Mouse (Mus musculus) MEL (cell line): Measurements from ENCODE around the gene Pik3ca. TPM values are rescaled to one million over a fixed set of nuclear protein-coding genes. Genes with fewer than 3 reads are reported as not detected.
A peak's percentile ranks its signal among the peaks of the same experiment; 100 is the strongest.

Source experiments
- DNase-seq: peaks from one replicate; pipeline ENCODE4 v3.0.0; 2011; ENCODE audit warnings: low read depth, low spot score
- H3K27ac ChIP-seq: 2 replicates; pipeline ENCODE4 v1.5.1; 2012; ENCODE audit warnings: low read depth, mild to moderate bottlenecking, control low read depth, low read length, moderate library complexity; ENCODE audit not compliant: control insufficient read depth
- H3K27me3 ChIP-seq, 2 experiments: fragments of 150-350 bp in 1 of 2; sonication (generic) in 1 of 2; 2 replicates each; pipeline ENCODE4 v1.6.1; 2012; ENCODE audit warnings: low read length in 2 of 2, mild to moderate bottlenecking in 2 of 2, improper control_type of control experiment in 1 of 2, moderate library complexity in 1 of 2; ENCODE audit not compliant: insufficient read depth in 2 of 2, control insufficient read depth in 1 of 2
- H3K36me3 ChIP-seq, 2 experiments: 2 replicates each; pipeline ENCODE4 v1.6.1; 2012 to 2014; ENCODE audit warnings: low read length in 2 of 2, improper control_type of control experiment in 1 of 2, inconsistent platforms in 1 of 2, mild to moderate bottlenecking in 1 of 2; ENCODE audit not compliant: insufficient read depth in 2 of 2, control insufficient read depth in 1 of 2
- H3K4me1 ChIP-seq, 2 experiments: fragments of 150-350 bp in 1 of 2; sonication (generic) in 1 of 2; 2 replicates each; pipeline ENCODE4 v1.6.1; 2012; ENCODE audit warnings: low read length in 2 of 2, improper control_type of control experiment in 1 of 2, mild to moderate bottlenecking in 1 of 2; ENCODE audit not compliant: insufficient read depth in 2 of 2, control insufficient read depth in 1 of 2
- H3K4me3 ChIP-seq, 2 experiments: fragments of 150-350 bp in 1 of 2; sonication (generic) in 1 of 2; 2 replicates each; pipeline ENCODE4 v1.5.1; 2012; ENCODE audit warnings: low read depth in 2 of 2, low read length in 2 of 2, mild to moderate bottlenecking in 2 of 2, moderate library complexity in 2 of 2, control low read depth in 1 of 2, improper control_type of control experiment in 1 of 2; ENCODE audit not compliant: control insufficient read depth in 1 of 2, insufficient read depth in 1 of 2
- H3K79me2 ChIP-seq: 2 replicates; pipeline ENCODE4 v1.6.1; 2012; ENCODE audit warnings: mild to moderate bottlenecking, low read length, moderate library complexity; ENCODE audit not compliant: control insufficient read depth, poor library complexity, insufficient read depth
- H3K9ac ChIP-seq: 2 replicates; pipeline ENCODE4 v1.6.1; 2012; ENCODE audit warnings: low read depth, mild to moderate bottlenecking, control low read depth, low read length, moderate library complexity; ENCODE audit not compliant: control insufficient read depth, poor library complexity, severe bottlenecking
- H3K9me3 ChIP-seq: fragments of 150-350 bp; sonication (generic); replicated peaks from 2 replicates; pipeline ENCODE4 v1.6.1; 2012; ENCODE audit warnings: mild to moderate bottlenecking, low read length, improper control_type of control experiment, moderate library complexity; ENCODE audit not compliant: insufficient read depth
- BHLHE40 ChIP-seq: IDR thresholded peaks from 2 replicates; pipeline ENCODE4 v1.6.1; 2012; ENCODE audit warnings: low read depth, mild to moderate bottlenecking, inconsistent platforms, low read length, improper control_type of control experiment, borderline replicate concordance
- CHD1 ChIP-seq: IDR thresholded peaks from 2 replicates; pipeline ENCODE4 v1.6.1; 2012; ENCODE audit warnings: low read depth, mild to moderate bottlenecking, inconsistent platforms, low read length, improper control_type of control experiment
- E2F4 ChIP-seq: IDR thresholded peaks from 2 replicates; pipeline ENCODE4 v1.6.1; 2011; ENCODE audit warnings: low read depth, low read length, improper control_type of control experiment, borderline replicate concordance
- ELF1 ChIP-seq: IDR thresholded peaks from 2 replicates; pipeline ENCODE4 v1.6.1; 2014; ENCODE audit warnings: low read depth, mild to moderate bottlenecking, inconsistent platforms, low read length, improper control_type of control experiment, moderate library complexity
- EP300 ChIP-seq, 2 experiments: IDR thresholded peaks; 2 replicates each; pipeline ENCODE4 v1.6.1; 2011; ENCODE audit warnings: improper control_type of control experiment in 2 of 2, low read length in 2 of 2, low read depth in 1 of 2, mild to moderate bottlenecking in 1 of 2
- GABPA ChIP-seq: IDR thresholded peaks from 2 replicates; pipeline ENCODE4 v1.6.1; 2012; ENCODE audit warnings: low read depth, mild to moderate bottlenecking, inconsistent platforms, low read length, improper control_type of control experiment, moderate library complexity
- GATA1 ChIP-seq: IDR thresholded peaks from 2 replicates; pipeline ENCODE4 v1.6.1; 2011; ENCODE audit warnings: low read depth, low read length, improper control_type of control experiment
- HCFC1 ChIP-seq: IDR thresholded peaks from 2 replicates; pipeline ENCODE4 v1.6.1; 2012; ENCODE audit warnings: low read depth, mild to moderate bottlenecking, inconsistent platforms, low read length, improper control_type of control experiment, moderate library complexity
- JUND ChIP-seq: IDR thresholded peaks from 2 replicates; pipeline ENCODE4 v1.6.1; 2011; ENCODE audit warnings: low read depth, mild to moderate bottlenecking, improper control_type of control experiment, low read length
- KAT2A ChIP-seq: conservative IDR thresholded peaks from 2 replicates; pipeline ENCODE4 v1.6.1; 2012; ENCODE audit warnings: low read depth, low read length, improper control_type of control experiment, inconsistent platforms
- MAFK ChIP-seq: IDR thresholded peaks from 2 replicates; pipeline ENCODE4 v1.6.1; 2011; ENCODE audit warnings: low read depth, mild to moderate bottlenecking, low read length, improper control_type of control experiment, borderline replicate concordance
- MAX ChIP-seq: IDR thresholded peaks from 2 replicates; pipeline ENCODE4 v1.6.1; 2011; ENCODE audit warnings: low read length, improper control_type of control experiment
- MAZ ChIP-seq: IDR thresholded peaks from 2 replicates; pipeline ENCODE4 v1.6.1; 2012; ENCODE audit warnings: low read depth, mild to moderate bottlenecking, inconsistent platforms, low read length, improper control_type of control experiment
- MEF2A ChIP-seq: IDR thresholded peaks from 2 replicates; pipeline ENCODE4 v1.6.1; 2014; ENCODE audit warnings: low read depth, mild to moderate bottlenecking, inconsistent platforms, low read length, improper control_type of control experiment; ENCODE audit not compliant: poor library complexity, insufficient replicate concordance, severe bottlenecking; ENCODE audit errors: extremely low read depth
- MXI1 ChIP-seq: IDR thresholded peaks from 2 replicates; pipeline ENCODE4 v1.6.1; 2011; ENCODE audit warnings: mild to moderate bottlenecking, low read depth, low read length, improper control_type of control experiment
- MYC ChIP-seq: IDR thresholded peaks from 2 replicates; pipeline ENCODE4 v1.6.1; 2011; ENCODE audit warnings: low read depth, mild to moderate bottlenecking, low read length, improper control_type of control experiment, moderate library complexity
- NELFE ChIP-seq: IDR thresholded peaks from 2 replicates; pipeline ENCODE4 v1.6.1; 2011; ENCODE audit warnings: low read depth, low read length, improper control_type of control experiment
- NRF1 ChIP-seq: IDR thresholded peaks from 2 replicates; pipeline ENCODE4 v1.6.1; 2014; ENCODE audit warnings: low read depth, mild to moderate bottlenecking, inconsistent platforms, low read length, improper control_type of control experiment, moderate library complexity; ENCODE audit not compliant: poor library complexity, insufficient read depth, severe bottlenecking
- POLR2AphosphoS2 ChIP-seq: IDR thresholded peaks from 2 replicates; pipeline ENCODE4 v1.6.1; 2011; ENCODE audit warnings: low read length, improper control_type of control experiment
- RAD21 ChIP-seq: IDR thresholded peaks from 2 replicates; pipeline ENCODE4 v1.6.1; 2011; ENCODE audit warnings: mild to moderate bottlenecking, low read depth, low read length, improper control_type of control experiment
- RCOR1 ChIP-seq: IDR thresholded peaks from 2 replicates; pipeline ENCODE4 v1.6.1; 2012; ENCODE audit warnings: low read depth, mild to moderate bottlenecking, inconsistent platforms, low read length, improper control_type of control experiment
- TBP ChIP-seq: IDR thresholded peaks from 2 replicates; pipeline ENCODE4 v1.8.0; 2011; ENCODE audit warnings: low read depth, low read length, improper control_type of control experiment
- TCF12 ChIP-seq: IDR thresholded peaks from 2 replicates; pipeline ENCODE4 v1.6.1; 2014; ENCODE audit warnings: low read depth, mild to moderate bottlenecking, inconsistent platforms, low read length, improper control_type of control experiment, moderate library complexity
- UBTF ChIP-seq: IDR thresholded peaks from 2 replicates; pipeline ENCODE4 v1.6.1; 2012; ENCODE audit warnings: low read depth, mild to moderate bottlenecking, inconsistent platforms, low read length, improper control_type of control experiment, moderate library complexity, borderline replicate concordance; ENCODE audit not compliant: insufficient read depth
- USF1 ChIP-seq: IDR thresholded peaks from 2 replicates; pipeline ENCODE4 v1.6.1; 2014; ENCODE audit warnings: low read depth, mild to moderate bottlenecking, inconsistent platforms, low read length, improper control_type of control experiment, moderate library complexity
- ZC3H11A ChIP-seq: IDR thresholded peaks from 2 replicates; pipeline ENCODE4 v1.6.1; 2012; ENCODE audit warnings: low read depth, mild to moderate bottlenecking, inconsistent platforms, low read length, improper control_type of control experiment
- ZKSCAN1 ChIP-seq: IDR thresholded peaks from 2 replicates; pipeline ENCODE4 v1.6.1; 2012; ENCODE audit warnings: low read depth, mild to moderate bottlenecking, inconsistent platforms, low read length, improper control_type of control experiment, moderate library complexity
- ZNF384 ChIP-seq: IDR thresholded peaks from 2 replicates; pipeline ENCODE4 v1.6.1; 2012; ENCODE audit warnings: low read depth, mild to moderate bottlenecking, inconsistent platforms, low read length, improper control_type of control experiment
- polyA plus RNA-seq, 2 experiments: library from polyadenylated mRNA; stranded (reverse) in 1 of 2; unstranded in 1 of 2; fragments of >175 nt in 1 of 2; fragments of >200 nt in 1 of 2; gene quantifications; 2 replicates each; pipeline versions ENCODE4 v1.2.1 to v1.2.4; 2012; ENCODE audit warnings: low replicate concordance in 2 of 2, low read depth in 1 of 2; ENCODE audit not compliant: insufficient read length in 2 of 2, insufficient read depth in 1 of 2, missing spikeins in 1 of 2
- total RNA-seq: library from RNA; depleted of rRNA; stranded (reverse); fragments of 300-350 nt; gene quantifications from 2 replicates; pipeline ENCODE4 v1.2.3, GENCODE M21; 2012

The Pik3ca gene
- total and polyA plus RNA-seq, 3 experiments = 11.7 to 13.1 TPM; not detected in 1

DNA sequence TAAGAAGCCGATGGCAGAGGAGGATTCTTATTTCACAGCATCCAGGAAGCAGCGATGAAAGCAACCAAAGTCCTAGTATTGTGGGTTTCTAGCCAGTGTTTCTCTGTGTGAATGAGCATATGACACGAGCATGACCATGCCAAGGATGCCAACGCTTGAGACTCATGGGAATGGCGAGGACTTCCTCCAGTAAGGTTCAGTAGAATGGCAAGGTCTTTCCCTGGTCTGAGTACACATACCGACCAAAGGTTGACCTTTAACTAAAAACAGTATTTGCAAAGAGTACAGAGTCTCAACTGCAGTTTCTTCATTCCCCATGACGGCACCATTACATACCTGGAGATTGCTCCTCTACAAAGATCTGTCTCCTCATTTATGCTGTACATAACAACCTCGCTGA lies 3.5 kb upstream of the Pik3ca start:
- Histone ChIP-seq H3K79me2 (peaks cover 13% of the 10 kb centered on the region), H3K36me3 (0 out of 4 replicates have a peak, but pooled peaks cover 0 to 2% of the 10 kb centered on the region in 2 experiments), H3K9me3 (no peaks in the 10 kb centered on the region), H3K27ac (no peak overlapping the region), H3K4me1 (no peaks in the 10 kb centered on the region; a peak in 1 of 4 replicates), H3K9ac (no peak overlapping the region), H3K27me3 (no peaks in the 10 kb centered on the region), H3K4me3 (no peak overlapping the region)
- DNase-seq = no peak
- TF ChIP-seq MAZ (no peak), JUND (no peak), MAFK (no peak), KAT2A (no peak), MXI1 (no peak), GATA1 (no peak), GABPA (no peak), HCFC1 (no peak), E2F4 (no peak), USF1 (no peak), ZC3H11A (no peak), TCF12 (no peak), ZNF384 (no peak), ELF1 (no peak), TBP (no peak), NELFE (no peak), MEF2A (no peak)
- TF ChIP-seq, all 39 proteins: peak for 0

DNA sequence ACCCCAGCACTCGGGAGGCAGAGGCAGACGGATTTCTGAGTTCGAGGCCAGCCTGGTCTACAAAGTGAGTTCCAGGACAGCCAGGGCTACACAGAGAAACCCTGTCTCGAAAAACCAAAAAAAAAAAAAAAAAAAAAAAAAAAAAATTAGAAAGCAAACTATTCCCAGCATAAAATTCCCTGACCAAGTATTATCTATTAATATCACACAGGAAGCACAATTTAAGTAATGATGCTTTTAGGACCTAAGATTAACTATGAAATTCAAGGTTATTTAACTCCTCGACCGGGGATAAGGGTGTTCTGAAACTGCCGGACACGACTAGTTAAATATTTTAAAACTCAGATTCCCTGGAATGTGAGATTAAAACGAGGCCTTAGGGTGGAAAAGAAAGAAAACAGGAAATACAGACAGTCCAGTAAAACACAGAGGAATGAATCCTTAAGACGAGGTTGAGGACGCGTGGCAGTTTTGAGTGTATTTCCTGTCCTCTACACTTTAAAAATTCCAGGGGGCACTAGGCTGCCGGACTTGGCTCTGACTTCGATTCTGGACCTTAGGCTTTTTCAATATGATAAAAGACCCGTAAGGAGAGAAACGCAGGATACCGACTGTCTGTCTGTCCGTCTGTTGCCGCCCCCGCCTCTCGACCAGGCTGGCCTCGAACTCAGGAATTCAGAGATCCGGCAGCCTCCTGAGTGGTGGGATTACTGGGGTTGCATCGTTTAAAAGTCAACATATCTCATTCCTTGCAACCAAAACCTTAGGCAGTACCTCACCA lies 1.5 kb upstream of the Pik3ca start:
- Histone ChIP-seq H3K79me2 (peaks cover 24% of the 10 kb centered on the region), H3K27ac (peak overlapping the region; percentile 70), H3K27me3 (no peaks in the 10 kb centered on the region), H3K9me3 (no peaks in the 10 kb centered on the region), H3K9ac (peak overlapping the region; percentile 68), H3K36me3 (0 out of 4 replicates have a peak, but pooled peaks cover 0 to 2% of the 10 kb centered on the region in 2 experiments), H3K4me1 (peaks cover 2 to 3% of the 10 kb centered on the region in 2 experiments; a peak in 1 of 4 replicates), H3K4me3 (peak overlapping the region; percentile 70 to 92)
- DNase-seq = peak; percentile 74
- TF ChIP-seq ZNF384 (peak; percentile 70; the same call in 1 of the 2 replicates), CHD1 (no peak; the same call in 1 of the 2 replicates), HCFC1 (no peak), TBP (no peak), RCOR1 (no peak), USF1 (no peak), EP300 (IDR thresholded peaks at IDR 0.05; ENCODE audit: low read depth in 1 of 2, low read length in 2 of 2) (0 out of 4 replicates have a peak, but pooled peaks of 1 of the 2 experiments have one; percentile 13), KAT2A (no peak), UBTF (no peak), TCF12 (no peak), NELFE (no peak; the same call in 1 of the 2 replicates), MEF2A (no peak), MAX (peak; percentile 62), MYC (peak; percentile 70; the same call in 1 of the 2 replicates), MXI1 (peak; percentile 58; the same call in 1 of the 2 replicates), NRF1 (no peak), POLR2AphosphoS2 (no peak), BHLHE40 (no peak), GABPA (no peak), ZKSCAN1 (0 out of 2 replicates have a peak, but pooled peaks have one; percentile 6), RAD21 (no peak)
